Mouse (Mus musculus) heart, postnatal 0 days (tissue): ENCODE results near the gene Nrn1. TPM values are rescaled to one million over a fixed set of nuclear protein-coding genes. Genes with fewer than 3 reads are reported as not detected.

Experiments
- ATAC-seq: fragments of 200-750 bp; cut with Nextera tagmentation; 2 replicates; pipeline ENCODE4 v1.8.0; 2017; ENCODE audit warnings: low read depth, moderate number of reproducible peaks, moderate library complexity; ENCODE audit not compliant: insufficient read depth
- DNase-seq: peaks from one replicate; pipeline ENCODE4 v3.0.0-alpha.2; 2016; ENCODE audit warnings: low spot score
- H3K27ac ChIP-seq: fragments of 300-500 bp; sonication (generic); 2 replicates; pipeline ENCODE4 v1.5.1; 2014; ENCODE audit warnings: low read depth, mild to moderate bottlenecking
- H3K27me3 ChIP-seq: fragments of 300-500 bp; sonication (generic); 2 replicates; pipeline ENCODE4 v1.6.1; 2014; ENCODE audit warnings: low read length, mixed read lengths; ENCODE audit not compliant: control insufficient read depth, insufficient read depth
- H3K36me3 ChIP-seq: fragments of 300-500 bp; sonication (generic); replicated peaks from 2 replicates; pipeline ENCODE4 v1.6.1; 2014; ENCODE audit warnings: low read length, mixed read lengths; ENCODE audit not compliant: control insufficient read depth, insufficient read depth
- H3K4me1 ChIP-seq: fragments of 300-500 bp; sonication (generic); 2 replicates; pipeline ENCODE4 v1.6.1; 2014; ENCODE audit warnings: antibody characterized with exemption; ENCODE audit not compliant: control insufficient read depth, insufficient read depth
- H3K4me2 ChIP-seq: fragments of 300-500 bp; sonication (generic); 2 replicates; pipeline ENCODE4 v1.6.1; 2014; ENCODE audit warnings: low read depth, mild to moderate bottlenecking, low read length, moderate library complexity
- H3K4me3 ChIP-seq: fragments of 300-500 bp; sonication (generic); 2 replicates; pipeline ENCODE4 v1.5.1; 2014; ENCODE audit warnings: low read depth, low read length
- H3K9ac ChIP-seq: fragments of 300-500 bp; sonication (generic); replicated peaks from 2 replicates; pipeline ENCODE4 v1.6.1; 2014; ENCODE audit warnings: low read depth, low read length, mixed read lengths
- H3K9me3 ChIP-seq: fragments of 300-500 bp; sonication (generic); replicated peaks from 2 replicates; pipeline ENCODE4 v1.6.1; 2016; ENCODE audit warnings: low read length; ENCODE audit not compliant: control insufficient read depth
- CTCF ChIP-seq: IDR thresholded peaks from 2 replicates; pipeline ENCODE4 v1.5.1; 2016; ENCODE audit warnings: antibody characterized with exemption, control low read depth, low read depth
- EP300 ChIP-seq: IDR thresholded peaks from 2 replicates; pipeline ENCODE4 v1.6.1; 2016; ENCODE audit warnings: antibody characterized with exemption, low read depth
- WGBS: fragments of 180-500 bp; shearing (Covaris S2); extraction: QIAGEN DNeasy Blood & Tissue Kit; methylation state at CpG from one replicate; pipeline ENCODE4 v1.1.7; 2014; 5-methylcytosine and 5-hydroxymethylcytosine counted together
- polyA plus RNA-seq: library from polyadenylated mRNA; unstranded; fragments of >200 nt; fragmentation: Nextera tagmentation; extraction: Ambion mirVana; gene quantifications from 2 replicates; pipeline ENCODE4 v1.2.1, GENCODE M21; 2015
- total RNA-seq: library from RNA; depleted of rRNA; stranded (reverse); fragments of >200 nt; gene quantifications from 2 replicates; pipeline ENCODE4 v1.2.3, GENCODE M21; 2014; ENCODE audit warnings: low replicate concordance

Nrn1 gene
- total and polyA plus RNA-seq, 2 experiments from 2014 or later = 2.8 to 6.4 TPM

DNA sequence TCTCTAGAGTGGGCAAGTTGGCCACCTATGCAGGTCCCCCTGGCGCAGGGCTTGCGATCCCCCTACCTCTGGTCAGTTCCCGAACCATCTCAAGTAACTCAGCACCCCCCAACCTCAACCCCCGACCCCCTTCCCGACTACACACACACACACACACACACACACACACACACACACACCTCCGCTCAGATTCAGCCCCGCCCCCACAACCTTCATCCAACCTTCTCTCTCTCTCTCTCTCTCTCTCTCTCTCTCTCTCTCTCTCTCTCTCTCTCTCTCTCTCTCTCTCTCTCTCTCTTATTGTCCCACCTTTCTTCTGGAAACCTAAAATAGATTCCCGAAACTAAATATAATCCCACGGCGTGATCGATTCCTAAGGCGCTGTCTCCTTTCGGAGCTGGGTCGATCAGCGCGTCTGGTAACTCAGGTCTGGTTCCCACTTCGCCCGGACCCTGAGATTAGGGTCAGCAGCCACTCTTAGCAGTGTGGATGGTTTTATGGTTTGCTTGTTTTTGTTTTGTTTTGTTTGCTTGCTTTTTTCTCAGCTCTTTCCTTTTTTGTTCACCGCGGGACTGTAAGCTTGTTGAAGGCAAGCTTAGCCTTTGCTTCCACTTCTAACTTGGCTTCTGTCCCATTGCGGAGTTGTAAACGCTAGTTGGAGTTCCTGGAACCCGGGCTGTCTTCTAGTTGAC, 7.0 kb downstream of the Nrn1 start:
- no peak overlapping the region for H3K9ac ChIP-seq
- ATAC-seq = no peak
- 3% methylated on average over 22 of the region's 23 CpGs for WGBS
- H3K9me3 ChIP-seq = no peaks in the 10 kb centered on the region
- no peak overlapping the region for H3K27ac ChIP-seq
- no peaks in the 10 kb centered on the region for H3K4me1 ChIP-seq
- no peak for TF ChIP-seq EP300
- no peak for TF ChIP-seq CTCF
- H3K4me2 ChIP-seq = peak overlapping the region; percentile 60
- peak overlapping the region; percentile 41 for H3K4me3 ChIP-seq
- H3K36me3 ChIP-seq = no peaks in the 10 kb centered on the region
- no peak for DNase-seq
- H3K27me3 ChIP-seq = peaks cover 94% of the 10 kb centered on the region

- DNase-seq (no peak), ATAC-seq (no peak)
- TF ChIP-seq EP300 = no peak
- no peak for TF ChIP-seq CTCF
- 1% methylated on average over 34 of the region's 34 CpGs for WGBS
- Histone ChIP-seq H3K9me3 (no peaks in the 10 kb centered on the region), H3K27me3 (peaks cover 94% of the 10 kb centered on the region), H3K4me3 (peak overlapping the region; percentile 41), H3K36me3 (no peaks in the 10 kb centered on the region), H3K9ac (no peak overlapping the region), H3K4me1 (no peaks in the 10 kb centered on the region), H3K27ac (no peak overlapping the region), H3K4me2 (peak overlapping the region; percentile 60)
These were observed 7.8 kb downstream of the Nrn1 start for GRCm38 (mm10) chr13:36726951-36727778.

DNA sequence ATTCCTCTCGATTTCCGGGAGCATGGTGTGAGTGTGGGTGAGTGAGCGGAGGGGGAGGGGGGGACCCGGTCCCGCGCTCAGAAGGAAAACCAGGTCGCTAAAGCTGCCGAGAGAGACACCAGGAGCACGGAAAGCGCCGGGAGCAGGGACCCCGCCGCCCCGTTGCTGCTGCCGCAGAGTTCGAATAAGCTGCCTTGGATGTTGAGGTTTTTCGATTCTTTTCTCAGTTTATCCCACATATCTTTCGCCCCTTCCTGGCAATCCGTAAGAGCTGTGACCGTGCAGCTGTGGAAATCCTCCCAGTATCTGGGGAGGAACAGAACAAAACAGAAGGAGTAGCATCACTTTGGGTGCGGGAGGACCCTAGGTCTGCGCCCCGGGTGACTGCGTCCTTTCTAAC, 8.4 kb downstream of the Nrn1 start:
- Histone ChIP-seq H3K4me3 (peak overlapping the region; percentile 41), H3K4me2 (peak overlapping the region; percentile 60), H3K9ac (no peak overlapping the region), H3K27me3 (peaks cover 97% of the 10 kb centered on the region), H3K9me3 (no peaks in the 10 kb centered on the region), H3K27ac (no peak overlapping the region), H3K36me3 (no peaks in the 10 kb centered on the region), H3K4me1 (no peaks in the 10 kb centered on the region)
- TF ChIP-seq CTCF (no peak), EP300 (no peak)
- ATAC-seq (no peak), DNase-seq (no peak)
- 4% methylated on average over 24 of the region's 24 CpGs for WGBS

GRCm38 (mm10) chr13:36725881-36726280, 9.1 kb downstream of the Nrn1 start:
- Histone ChIP-seq H3K27ac (no peak overlapping the region), H3K27me3 (peaks cover 97% of the 10 kb centered on the region), H3K9ac (no peak overlapping the region), H3K9me3 (no peaks in the 10 kb centered on the region), H3K4me3 (no peak overlapping the region), H3K4me2 (no peak overlapping the region), H3K4me1 (no peaks in the 10 kb centered on the region), H3K36me3 (no peaks in the 10 kb centered on the region)
- TF ChIP-seq EP300 (no peak), CTCF (no peak)
- WGBS = 18% methylated on average over 8 of the region's 8 CpGs
- DNase-seq = no peak
- no peak for ATAC-seq

- Histone ChIP-seq H3K36me3 (no peaks in the 10 kb centered on the region), H3K4me1 (no peaks in the 10 kb centered on the region), H3K27ac (no peak overlapping the region), H3K9ac (no peak overlapping the region), H3K9me3 (no peaks in the 10 kb centered on the region), H3K4me3 (peak overlapping the region; percentile 25), H3K27me3 (peaks cover 97% of the 10 kb centered on the region), H3K4me2 (peak overlapping the region; percentile 38)
- DNase-seq = no peak
- 4% methylated on average over 40 of the region's 40 CpGs for WGBS
- ATAC-seq = no peak
- no peak for TF ChIP-seq EP300
- no peak for TF ChIP-seq CTCF
These were observed 10.1 kb downstream of the Nrn1 start for GRCm38 (mm10) chr13:36724533-36725470.
